Mouse (Mus musculus) thymus, postnatal 4 days (tissue): ENCODE measurements around the gene Ephb1.

Experiments
- DNase-seq: peaks from one replicate; pipeline ENCODE4 v3.0.0; 2021

Gene Ephb1

GRCm38 (mm10) chr9:102235444-102235951 lies 119.0 kb downstream of the Ephb1 start:
- DNase-seq, result no peak

GRCm38 (mm10) chr9:102231248-102231647 lies 123.2 kb downstream of the Ephb1 start:
- no peak for DNase-seq

- no peak for DNase-seq
Observed at GRCm38 (mm10) chr9:102216746-102217566, 137.5 kb downstream of the Ephb1 start.

GRCm38 (mm10) chr9:102212036-102212383 lies 142.5 kb downstream of the Ephb1 start:
- no peak for DNase-seq

GRCm38 (mm10) chr9:102211296-102212035 lies 143.0 kb downstream of the Ephb1 start:
- DNase-seq, result no peak

- no peak for DNase-seq
Observed at GRCm38 (mm10) chr9:102205518-102205917, 149.0 kb downstream of the Ephb1 start.

- DNase-seq, result no peak
Observed at GRCm38 (mm10) chr9:102201867-102202266, 152.6 kb downstream of the Ephb1 start.

GRCm38 (mm10) chr9:102196856-102197255 lies 157.6 kb downstream of the Ephb1 start:
- DNase-seq, result no peak

- no peak for DNase-seq
Observed at GRCm38 (mm10) chr9:102194063-102194462, 160.4 kb downstream of the Ephb1 start.

- DNase-seq, result no peak
Observed at GRCm38 (mm10) chr9:102192724-102193685, 161.5 kb downstream of the Ephb1 start.

- no peak for DNase-seq
Observed at GRCm38 (mm10) chr9:102190058-102190457, 164.4 kb downstream of the Ephb1 start.

GRCm38 (mm10) chr9:102189406-102189805 lies 165.1 kb downstream of the Ephb1 start:
- no peak for DNase-seq

GRCm38 (mm10) chr9:102183663-102184274 lies 170.7 kb downstream of the Ephb1 start:
- no peak for DNase-seq

GRCm38 (mm10) chr9:102181810-102182490 lies 172.5 kb downstream of the Ephb1 start:
- no peak for DNase-seq

GRCm38 (mm10) chr9:102181276-102181675 lies 173.2 kb downstream of the Ephb1 start:
- DNase-seq, result no peak

GRCm38 (mm10) chr9:102180486-102180885 lies 174.0 kb downstream of the Ephb1 start:
- DNase-seq, result no peak

- DNase-seq, result no peak
Observed at GRCm38 (mm10) chr9:102180070-102180469, 174.4 kb downstream of the Ephb1 start.

GRCm38 (mm10) chr9:102169706-102170105 lies 184.8 kb downstream of the Ephb1 start:
- DNase-seq, result no peak

- no peak for DNase-seq
Observed at GRCm38 (mm10) chr9:102155876-102156275, 198.6 kb downstream of the Ephb1 start.

GRCm38 (mm10) chr9:102139181-102139580 lies 215.3 kb downstream of the Ephb1 start:
- no peak for DNase-seq

GRCm38 (mm10) chr9:102138671-102139070 lies 215.8 kb downstream of the Ephb1 start:
- no peak for DNase-seq

GRCm38 (mm10) chr9:102138187-102138586 lies 216.3 kb downstream of the Ephb1 start:
- DNase-seq, result no peak
